Mouse (Mus musculus) midbrain, embryonic 16.5 days (tissue): ENCODE measurements at regions not wholly inside any gene's neighbourhood (a gene's known extent, or its start where the extent isn't known, plus 50 kb on each side); places are given as distances from the start of the nearest gene placed in this dataset.

Experiments used
- ATAC-seq: fragments of 200-750 bp; cut with Nextera tagmentation; 2 replicates; pipeline ENCODE4 v1.8.0; 2017; ENCODE audit warnings: moderate TSS enrichment
- H3K27ac ChIP-seq: fragments of 300-500 bp; sonication (generic); 2 replicates; pipeline ENCODE4 v1.5.1; 2014; ENCODE audit warnings: mild to moderate bottlenecking, low read length, mixed read lengths
- H3K27me3 ChIP-seq: fragments of 300-500 bp; sonication (generic); 2 replicates; pipeline ENCODE4 v1.6.1; 2014; ENCODE audit warnings: low read depth, low read length, mixed read lengths; ENCODE audit not compliant: control insufficient read depth, insufficient read depth
- H3K36me3 ChIP-seq: fragments of 300-500 bp; sonication (generic); 2 replicates; pipeline ENCODE4 v1.6.1; 2014; ENCODE audit warnings: mild to moderate bottlenecking, low read length, moderate library complexity, mixed read lengths; ENCODE audit not compliant: control insufficient read depth, insufficient read depth
- H3K4me1 ChIP-seq: fragments of 300-500 bp; sonication (generic); 2 replicates; pipeline ENCODE4 v1.6.1; 2014; ENCODE audit warnings: mild to moderate bottlenecking, low read length, mixed read lengths; ENCODE audit not compliant: control insufficient read depth, insufficient read depth
- H3K4me2 ChIP-seq: fragments of 300-500 bp; sonication (generic); 2 replicates; pipeline ENCODE4 v1.6.1; 2014; ENCODE audit warnings: mild to moderate bottlenecking, low read length, mixed read lengths
- H3K4me3 ChIP-seq: fragments of 300-500 bp; sonication (generic); 2 replicates; pipeline ENCODE4 v1.5.1; 2014; ENCODE audit warnings: low read depth, mild to moderate bottlenecking, low read length, moderate library complexity, mixed read lengths
- H3K9ac ChIP-seq: fragments of 300-500 bp; sonication (generic); 2 replicates; pipeline ENCODE4 v1.6.1; 2014; ENCODE audit warnings: low read depth, low read length, mixed read lengths
- H3K9me3 ChIP-seq: fragments of 300-500 bp; sonication (generic); replicated peaks from 2 replicates; pipeline ENCODE4 v1.6.1; 2014; ENCODE audit warnings: mild to moderate bottlenecking, low read length, mixed read lengths; ENCODE audit not compliant: control insufficient read depth, poor library complexity, severe bottlenecking
- WGBS: fragments of 180-500 bp; shearing (Covaris S2); extraction: QIAGEN DNeasy Blood & Tissue Kit; methylation state at CpG from one replicate; pipeline ENCODE4 v1.1.7; 2014; 5-methylcytosine and 5-hydroxymethylcytosine counted together

DNA sequence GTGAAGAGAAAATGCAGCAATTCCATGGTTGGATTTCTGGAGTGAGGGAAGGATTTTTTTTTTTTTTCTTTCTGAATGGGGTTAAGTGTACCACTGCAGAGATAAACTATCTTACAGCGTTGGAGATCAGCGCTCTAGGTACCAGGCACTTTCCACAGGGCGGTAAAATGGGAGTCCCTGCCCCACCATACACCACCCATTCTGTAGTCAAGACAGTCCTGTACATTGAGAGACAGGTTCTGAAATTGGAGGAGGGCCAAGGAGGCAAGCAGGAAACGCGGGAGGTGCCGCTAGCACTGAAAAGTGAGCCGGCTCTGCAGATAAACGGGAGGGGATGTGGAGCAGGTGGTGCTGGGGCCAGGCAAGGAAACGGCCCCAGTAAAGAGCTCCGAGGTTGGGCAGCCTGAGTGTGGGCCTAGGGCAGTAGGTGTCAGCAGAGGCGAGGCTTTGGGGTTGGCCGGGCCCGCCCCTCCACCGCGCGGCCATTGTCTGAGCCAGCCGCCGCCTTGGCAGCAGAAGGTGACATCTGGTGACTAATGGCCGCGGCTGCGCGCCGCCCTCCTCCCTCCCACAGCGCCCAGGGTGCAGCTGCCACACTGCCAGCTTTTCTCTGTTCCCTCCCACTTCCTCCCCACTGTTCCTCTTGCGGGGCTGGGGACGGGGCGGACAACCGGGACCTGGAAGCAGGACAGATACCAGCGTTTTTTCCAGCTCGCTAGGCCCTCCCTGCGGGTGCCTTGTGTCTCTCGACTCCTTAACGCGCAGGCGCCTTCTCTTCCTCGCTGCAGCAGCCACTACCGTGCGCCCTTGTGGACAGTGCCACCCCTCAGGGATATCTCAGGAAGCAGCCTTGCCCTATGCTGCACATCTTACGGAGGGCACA is 292.1 kb downstream of the Rps24 start:
- WGBS: under 1% methylated on average over 36 of the region's 39 CpGs
- Histone ChIP-seq H3K27ac (peak overlapping the region; percentile 96), H3K9ac (peak overlapping the region; percentile 67), H3K4me1 (peaks cover 20% of the 10 kb centered on the region), H3K27me3 (no peaks in the 10 kb centered on the region), H3K9me3 (no peaks in the 10 kb centered on the region), H3K36me3 (no peaks in the 10 kb centered on the region), H3K4me3 (peak overlapping the region; percentile 26), H3K4me2 (peak overlapping the region; percentile 53)
- ATAC-seq: peak; percentile 94

DNA sequence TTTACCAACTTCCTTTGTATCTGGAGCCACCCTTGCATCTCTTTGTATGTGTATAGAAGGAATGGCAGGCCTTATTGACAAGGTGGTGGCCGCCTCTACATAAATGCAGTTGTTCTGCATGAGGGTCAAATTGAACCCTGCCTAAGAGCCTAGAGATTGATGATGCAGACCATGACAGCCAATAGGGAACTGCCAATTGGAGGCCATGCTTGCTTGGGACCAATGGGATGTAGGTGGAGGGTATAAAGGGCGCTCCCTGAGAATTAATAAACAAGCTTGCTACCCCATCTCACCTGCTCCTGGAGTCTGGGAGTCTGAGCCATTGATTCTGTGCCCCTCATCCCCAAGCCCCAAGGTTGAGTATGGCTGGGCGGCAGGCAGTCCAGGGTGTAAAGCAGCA is 294.7 kb downstream of the Rps24 start:
- Histone ChIP-seq H3K36me3 (no peaks in the 10 kb centered on the region), H3K4me2 (no peak overlapping the region), H3K27me3 (no peaks in the 10 kb centered on the region), H3K4me1 (peaks cover 20% of the 10 kb centered on the region), H3K9ac (no peak overlapping the region), H3K4me3 (no peak overlapping the region), H3K27ac (no peak overlapping the region), H3K9me3 (no peaks in the 10 kb centered on the region)
- no peak for ATAC-seq
- 95% methylated on average over 3 of the region's 3 CpGs for WGBS

DNA sequence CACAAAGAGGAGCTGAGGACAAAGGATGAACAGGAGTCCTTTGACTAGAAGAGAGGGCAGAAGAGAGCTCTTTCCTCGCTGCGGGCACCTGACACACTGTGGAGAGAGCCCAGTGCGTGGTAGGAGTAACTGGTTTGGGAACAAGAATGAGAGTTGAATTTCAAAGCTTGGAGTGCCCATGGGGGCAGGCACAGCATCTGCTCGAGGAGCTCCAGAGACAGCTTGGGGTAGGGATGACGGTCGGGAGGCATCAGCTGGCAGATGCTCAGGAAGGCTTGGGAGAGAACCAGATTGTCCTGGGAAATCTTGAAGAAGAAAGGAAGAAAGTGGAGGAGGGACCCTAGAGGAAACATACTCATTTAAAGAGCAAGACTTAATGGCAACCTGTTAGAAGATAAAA is 297.0 kb downstream of the Rps24 start:
- WGBS: 56% methylated on average over 6 of the region's 6 CpGs
- ATAC-seq: no peak
- H3K4me1 ChIP-seq: peaks cover 14% of the 10 kb centered on the region
- H3K4me2 ChIP-seq: no peak overlapping the region
- H3K27me3 ChIP-seq: no peaks in the 10 kb centered on the region
- H3K4me3 ChIP-seq: no peak overlapping the region
- no peak overlapping the region for H3K27ac ChIP-seq
- no peaks in the 10 kb centered on the region for H3K36me3 ChIP-seq
- H3K9me3 ChIP-seq: no peaks in the 10 kb centered on the region
- no peak overlapping the region for H3K9ac ChIP-seq

DNA sequence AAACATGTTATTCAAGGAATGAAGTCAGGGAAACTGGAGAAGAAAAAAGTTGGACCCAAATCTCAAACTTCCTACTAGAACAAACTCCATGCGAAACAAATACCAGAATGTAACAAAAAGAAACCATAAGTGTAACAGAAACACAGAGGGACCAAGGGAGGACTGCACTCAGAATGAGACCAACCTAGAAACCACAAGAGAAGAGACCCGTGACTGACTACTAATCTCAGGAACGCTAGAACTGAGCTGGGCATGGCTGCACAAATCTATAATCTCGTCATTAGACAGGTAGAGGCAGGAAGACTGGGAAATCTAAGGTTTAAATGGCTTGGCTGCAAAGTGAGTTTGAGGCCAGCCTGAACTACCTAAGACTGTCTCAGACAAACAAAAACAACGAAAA is 298.5 kb downstream of the Rps24 start:
- Histone ChIP-seq H3K27ac (no peak overlapping the region), H3K27me3 (no peaks in the 10 kb centered on the region), H3K9me3 (no peaks in the 10 kb centered on the region), H3K4me2 (no peak overlapping the region), H3K36me3 (no peaks in the 10 kb centered on the region), H3K9ac (no peak overlapping the region), H3K4me1 (no peaks in the 10 kb centered on the region; the same call in 1 of the 2 replicates), H3K4me3 (no peak overlapping the region)
- no peak for ATAC-seq
- 91% methylated on average over 5 of the region's 5 CpGs for WGBS

DNA sequence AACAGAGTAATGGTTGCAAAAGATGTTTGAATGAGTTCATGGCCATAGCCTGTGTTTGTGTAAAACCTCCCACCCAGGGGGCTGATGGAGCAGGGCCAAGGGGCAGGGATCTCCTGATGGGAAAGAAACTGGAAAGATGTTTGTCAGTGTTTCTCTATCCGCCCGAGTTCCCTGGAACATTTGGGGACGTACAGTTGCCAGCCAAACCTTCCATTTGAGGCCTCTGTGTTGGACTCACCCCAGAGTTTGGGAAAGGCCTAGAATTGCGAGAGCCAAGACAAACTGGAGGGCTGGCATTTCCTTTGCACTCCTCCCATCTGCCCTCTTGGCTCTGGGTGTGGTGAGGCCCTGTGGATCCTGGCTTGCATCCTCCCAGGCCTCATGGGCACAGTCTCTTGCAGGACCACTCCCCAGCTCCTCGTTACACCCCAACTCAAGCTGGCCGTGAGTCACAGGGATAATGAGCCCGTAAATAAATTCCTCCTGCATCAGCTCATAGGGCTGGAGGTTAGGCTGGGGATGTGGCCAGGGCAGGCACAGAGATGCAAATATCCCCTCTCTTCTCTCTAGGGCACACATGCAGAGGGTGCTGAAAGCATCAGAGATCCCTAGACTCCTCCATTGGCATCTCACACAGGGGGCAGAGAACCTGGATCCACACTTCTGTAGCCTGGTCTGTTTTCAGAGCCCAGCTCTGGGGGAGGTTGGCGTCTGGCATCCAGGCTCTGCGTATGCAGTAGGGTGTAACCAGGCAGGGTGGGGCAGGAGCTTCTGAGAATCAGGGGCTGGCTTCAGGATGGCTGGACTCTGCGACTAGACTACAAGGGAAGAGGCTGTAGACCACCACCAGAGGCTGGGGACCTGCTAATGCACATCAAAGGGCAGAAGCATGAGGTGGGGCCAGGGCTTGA is 306.7 kb downstream of the Rps24 start:
- 50% methylated on average over 10 of the region's 10 CpGs for WGBS
- Histone ChIP-seq H3K4me1 (no peaks in the 10 kb centered on the region), H3K27ac (peak overlapping the region; percentile 15; the same call in 1 of the 2 replicates), H3K27me3 (no peaks in the 10 kb centered on the region), H3K4me3 (no peak overlapping the region), H3K36me3 (no peaks in the 10 kb centered on the region), H3K9me3 (no peaks in the 10 kb centered on the region; the same call in 1 of the 2 replicates), H3K4me2 (no peak overlapping the region), H3K9ac (no peak overlapping the region)
- peak; percentile 42; the same call in 1 of the 2 replicates for ATAC-seq

DNA sequence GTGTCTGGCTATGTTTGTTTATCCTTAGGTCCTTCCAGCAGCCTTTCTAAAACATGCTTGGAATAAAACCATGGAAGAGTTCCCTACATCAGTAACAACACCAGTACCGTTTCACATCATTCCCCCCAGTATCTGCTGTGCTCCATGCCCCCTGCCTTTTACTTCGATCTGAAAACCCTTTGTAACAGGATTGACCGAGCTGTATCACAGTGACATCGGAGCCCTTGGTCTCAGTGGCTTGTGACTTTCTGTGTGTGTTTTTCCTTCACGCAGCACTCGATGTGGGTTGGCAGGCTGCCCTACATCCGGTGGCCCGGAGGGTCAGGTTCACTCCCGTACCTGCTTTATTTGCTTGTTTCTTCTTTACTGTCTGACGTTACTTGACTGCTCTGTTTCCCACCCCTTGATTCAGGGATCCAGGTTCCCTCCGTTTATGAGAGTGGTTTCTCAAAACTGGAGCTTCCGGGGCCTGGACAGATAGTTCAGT is 307.5 kb downstream of the Rps24 start:
- 60% methylated on average over 12 of the region's 12 CpGs for WGBS
- no peaks in the 10 kb centered on the region for H3K4me1 ChIP-seq
- no peak overlapping the region for H3K27ac ChIP-seq
- no peak overlapping the region for H3K4me3 ChIP-seq
- H3K36me3 ChIP-seq: no peaks in the 10 kb centered on the region
- no peak for ATAC-seq
- H3K4me2 ChIP-seq: no peak overlapping the region
- H3K9ac ChIP-seq: no peak overlapping the region
- H3K9me3 ChIP-seq: no peaks in the 10 kb centered on the region; the same call in 1 of the 2 replicates
- H3K27me3 ChIP-seq: no peaks in the 10 kb centered on the region

DNA sequence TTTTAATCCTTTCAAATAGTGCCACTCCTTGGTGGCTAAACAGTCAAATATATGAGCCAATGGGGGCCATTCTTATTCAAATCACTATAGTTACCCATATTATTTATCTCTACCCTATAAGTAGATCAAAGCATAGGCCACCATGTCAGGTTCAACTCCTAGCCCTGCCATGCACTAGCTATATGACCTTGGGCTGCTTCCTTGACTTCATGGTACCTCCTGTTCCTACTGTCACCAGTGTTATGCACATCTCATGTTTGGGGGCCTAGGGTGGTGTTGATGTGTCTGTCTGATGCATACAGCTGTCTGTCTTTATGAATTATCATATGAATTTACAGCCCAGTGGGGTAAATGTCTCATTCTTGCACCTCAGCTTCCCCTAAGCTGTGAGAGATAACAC is 310.6 kb downstream of the Rps24 start:
- Histone ChIP-seq H3K27ac (no peak overlapping the region), H3K27me3 (no peaks in the 10 kb centered on the region), H3K9ac (no peak overlapping the region), H3K4me2 (no peak overlapping the region), H3K36me3 (no peaks in the 10 kb centered on the region), H3K4me3 (no peak overlapping the region), H3K4me1 (no peaks in the 10 kb centered on the region), H3K9me3 (no peaks in the 10 kb centered on the region; the same call in 1 of the 2 replicates)
- no peak for ATAC-seq

DNA sequence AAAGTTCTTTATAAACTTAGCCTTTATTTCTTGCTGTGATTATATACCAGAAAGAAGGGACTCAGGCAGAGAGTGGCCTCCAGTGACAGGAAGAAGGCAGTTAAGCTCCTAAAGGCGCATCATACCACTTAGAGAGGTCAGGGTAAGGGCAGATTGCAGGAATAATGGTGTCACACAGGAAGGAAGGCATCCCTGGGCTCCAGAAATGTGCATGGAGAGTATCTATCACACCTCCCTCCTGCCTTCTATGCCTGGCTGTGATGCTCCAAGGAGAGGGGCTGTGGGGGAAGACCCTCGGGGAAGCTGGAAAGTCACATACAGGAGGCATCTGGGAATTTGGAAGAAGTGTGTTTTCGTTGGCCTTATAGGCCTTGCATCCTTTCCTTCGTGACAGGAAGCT is 311.1 kb downstream of the Rps24 start:
- Histone ChIP-seq H3K27me3 (no peaks in the 10 kb centered on the region), H3K9me3 (no peaks in the 10 kb centered on the region; the same call in 1 of the 2 replicates), H3K36me3 (no peaks in the 10 kb centered on the region), H3K4me3 (no peak overlapping the region), H3K27ac (no peak overlapping the region), H3K9ac (no peak overlapping the region), H3K4me2 (no peak overlapping the region), H3K4me1 (no peaks in the 10 kb centered on the region)
- ATAC-seq: no peak
- 87% methylated on average over 4 of the region's 4 CpGs for WGBS
